Mouse (Mus musculus) liver, embryonic 12.5 days (tissue): ENCODE measurements around the gene St3gal6. TPM values are rescaled to one million over a fixed set of nuclear protein-coding genes. Genes with fewer than 3 reads are reported as not detected.

Experiments used
- polyA plus RNA-seq: library from polyadenylated mRNA; unstranded; fragments of >200 nt; fragmentation: Nextera tagmentation; extraction: Ambion mirVana; gene quantifications from 2 replicates; pipeline ENCODE4 v1.2.1, GENCODE M21; 2016

The St3gal6 gene
- polyA plus RNA-seq, 1 experiment from 2014 or later = 60.1 TPM

Other genes starting within 250 kb of the St3gal6 start
- 4.7 and 6.1 TPM in 2 replicates for gene Dcbld2, start 115.8 kb downstream of the St3gal6 start, polyA plus RNA-seq
- gene Gm813, start 92.7 kb upstream of the St3gal6 start, polyA plus RNA-seq = not detected in 2 replicates
- gene E330017A01Rik, start 114.5 kb upstream of the St3gal6 start, polyA plus RNA-seq = not detected in 2 replicates
- gene Cpox, start 146.0 kb upstream of the St3gal6 start, polyA plus RNA-seq = 692 and 703 TPM in 2 replicates
- not detected in 2 replicates for gene Gpr15, start 194.8 kb upstream of the St3gal6 start, polyA plus RNA-seq
- 41.3 and 41.8 TPM in 2 replicates for gene Cldnd1, start 203.7 kb upstream of the St3gal6 start, polyA plus RNA-seq
- not detected in 2 replicates for gene Olfr172, start 238.9 kb upstream of the St3gal6 start, polyA plus RNA-seq